Mouse (Mus musculus): ENCODE results near the gene Gng13. TPM values are rescaled to one million over a fixed set of nuclear protein-coding genes. Genes with fewer than 3 reads are reported as not detected.

Gene Gng13
- total RNA-seq, 2 experiments from 2014 or later = 0.70 TPM; not detected in 1

- intact Hi-C loops (cut with DNase I) = no loop called here
- DNase-seq (ENCODE audit: low spot score) = no peak
These were observed 48.9 kb downstream of the Gng13 start for GRCm38 (mm10) chr17:25765886-25766285.

Small RNAs within 50 kb of the gene (microRNA-seq; reads per million reads assigned to microRNA genes)
- gene Gm25083 = not detected

Other genes starting within 250 kb of the Gng13 start
- gene Sstr5, start 219.9 kb upstream of the Gng13 start, total RNA-seq (2021) = not detected
- under 1 TPM; 0.25 to 0.75 TPM for gene Sox8, start 146.5 kb upstream of the Gng13 start, total RNA-seq (2021)
- gene Lmf1, start 138.1 kb upstream of the Gng13 start, total RNA-seq (2021) = 10 to 100 TPM; 31.7 to 34.3 TPM
- 1 to 10 TPM; 1.6 to 1.9 TPM for gene Chtf18, start 10.2 kb downstream of the Gng13 start, total RNA-seq (2021)
- 1 to 10 TPM; 5.3 to 5.6 TPM for gene Rpusd1, start 10.5 kb downstream of the Gng13 start, total RNA-seq (2021)
- not detected for gene Mslnl, start 18.9 kb downstream of the Gng13 start, total RNA-seq (2021)
- gene Msln, start 37.2 kb downstream of the Gng13 start, total RNA-seq (2021) = 10 to 100 TPM; 21.2 to 28.5 TPM
- 10 to 100 TPM; 44.8 to 48.2 TPM for gene Narfl, start 56.6 kb downstream of the Gng13 start, total RNA-seq (2021)
- gene Haghl, start 68.5 kb downstream of the Gng13 start, total RNA-seq (2021) = 1 to 10 TPM; 5.5 to 9.1 TPM
- gene Ccdc78, start 69.4 kb downstream of the Gng13 start, total RNA-seq (2021) = not detected
- gene Fam173a, start 75.7 kb downstream of the Gng13 start, total RNA-seq (2021) = 10 to 100 TPM; 35.4 to 36.0 TPM
- gene AC134908.4, start 78.5 kb downstream of the Gng13 start, total RNA-seq (2021) = under 1 TPM in 1 of 2 experiments, not detected in 1; 0.53 TPM
- 10 to 100 TPM; 74.4 to 75.1 TPM for gene Metrn, start 80.0 kb downstream of the Gng13 start, total RNA-seq (2021)
- gene Fbxl16, start 91.9 kb downstream of the Gng13 start, total RNA-seq (2021) = 1 to 10 TPM; 1.2 to 1.3 TPM
- gene Wdr24, start 106.5 kb downstream of the Gng13 start, total RNA-seq (2021) = 10 to 100 TPM; 10.2 to 10.6 TPM
- 10 to 100 TPM; 35.5 to 36.6 TPM for gene Jmjd8, start 111.7 kb downstream of the Gng13 start, total RNA-seq (2021)
- gene Stub1, start 116.2 kb downstream of the Gng13 start, total RNA-seq (2021) = 100 to 1,000 TPM; 114 to 117 TPM
- gene Rhbdl1, start 120.1 kb downstream of the Gng13 start, total RNA-seq (2021) = 1 to 10 TPM; 1.2 to 2.2 TPM
- gene Gm20683, start 124.6 kb downstream of the Gng13 start, total RNA-seq (2021) = 1 to 10 TPM; 2.8 to 3.6 TPM
- 100 to 1,000 TPM; 120 to 125 TPM for gene Rhot2, start 127.7 kb downstream of the Gng13 start, total RNA-seq (2021)
- gene Wdr90, start 144.3 kb downstream of the Gng13 start, total RNA-seq (2021) = 1 to 10 TPM; 2.8 to 2.9 TPM
- 100 to 1,000 TPM; 261 to 270 TPM for gene Mcrip2, start 151.6 kb downstream of the Gng13 start, total RNA-seq (2021)
- gene Mettl26, start 157.9 kb downstream of the Gng13 start, total RNA-seq (2021) = 10 to 100 TPM; 13.6 to 14.4 TPM
- under 1 TPM; 0.45 to 0.75 TPM for gene Wfikkn1, start 163.7 kb downstream of the Gng13 start, total RNA-seq (2021)
- gene Rab40c, start 202.6 kb downstream of the Gng13 start, total RNA-seq (2021) = 10 to 100 TPM; 17.0 to 17.4 TPM
- gene Pigq, start 227.8 kb downstream of the Gng13 start, total RNA-seq (2021) = 10 to 100 TPM; 49.0 to 55.6 TPM
- gene Nhlrc4, start 227.8 kb downstream of the Gng13 start, total RNA-seq (2021) = not detected
- gene A930017K11Rik, start 235.4 kb downstream of the Gng13 start, total RNA-seq (2021) = under 1 TPM; 0.17 to 0.18 TPM